Mouse (Mus musculus): ENCODE results near the gene Crcp.

Crcp gene

DNA sequence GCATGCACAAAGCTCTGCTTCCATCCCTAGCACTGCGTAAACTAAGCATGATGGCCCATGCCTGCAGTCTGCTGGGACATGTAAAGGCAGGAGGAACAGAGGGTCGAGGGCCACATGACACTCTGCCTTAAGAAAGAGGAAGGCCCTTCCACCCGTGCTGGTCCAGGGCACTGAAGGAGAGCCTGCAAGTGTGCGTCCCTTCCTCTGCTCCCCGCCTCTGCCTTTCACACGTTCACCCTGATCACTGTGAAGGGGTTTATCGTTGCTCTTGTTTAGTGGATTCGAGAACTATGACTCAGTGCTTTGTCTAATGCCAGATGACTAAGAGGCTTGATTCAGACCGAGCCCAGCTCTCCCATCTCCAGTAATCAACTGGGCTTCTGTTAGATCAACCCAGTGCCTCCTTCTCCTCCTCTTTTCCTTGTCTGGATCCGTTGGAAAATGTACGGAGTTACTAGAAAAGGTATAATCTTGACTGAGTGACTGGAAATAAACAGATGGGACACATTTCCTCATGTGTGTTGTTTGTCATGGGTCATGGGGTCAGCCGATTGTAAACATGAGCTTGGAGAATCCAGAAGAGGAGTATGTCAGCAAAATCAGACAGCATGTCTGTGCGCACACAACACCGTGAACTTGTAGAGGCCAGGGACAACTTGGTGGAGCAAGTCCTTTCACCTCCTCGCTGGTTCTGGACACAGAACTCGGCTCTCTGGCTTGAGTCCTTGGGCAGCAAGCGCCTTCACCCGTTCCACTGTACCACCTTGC is 60.7 kb downstream of the Crcp start:
- in situ Hi-C loops (cut with MboI): no loop called here

DNA sequence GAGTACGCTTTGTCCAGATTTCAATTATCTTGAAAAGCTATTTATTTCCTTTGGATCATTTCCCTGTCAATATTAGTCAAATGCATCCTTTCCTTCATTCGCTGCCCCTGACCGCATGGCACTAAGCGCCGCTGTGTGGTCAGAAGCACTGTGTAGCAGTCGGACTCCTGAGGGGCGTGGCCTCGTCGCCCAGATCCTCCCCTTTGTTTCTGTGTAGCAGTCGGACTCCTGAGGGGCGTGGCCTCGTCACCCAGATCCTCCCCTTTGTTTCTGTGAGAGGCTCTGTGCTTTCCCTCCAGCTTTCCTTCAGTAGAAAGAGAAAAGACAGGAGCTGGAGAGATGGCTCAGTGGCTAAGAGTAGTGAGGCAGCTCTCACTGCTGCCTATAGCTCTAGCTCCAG is 67.7 kb downstream of the Crcp start:
- in situ Hi-C loops (cut with MboI): no loop called here

DNA sequence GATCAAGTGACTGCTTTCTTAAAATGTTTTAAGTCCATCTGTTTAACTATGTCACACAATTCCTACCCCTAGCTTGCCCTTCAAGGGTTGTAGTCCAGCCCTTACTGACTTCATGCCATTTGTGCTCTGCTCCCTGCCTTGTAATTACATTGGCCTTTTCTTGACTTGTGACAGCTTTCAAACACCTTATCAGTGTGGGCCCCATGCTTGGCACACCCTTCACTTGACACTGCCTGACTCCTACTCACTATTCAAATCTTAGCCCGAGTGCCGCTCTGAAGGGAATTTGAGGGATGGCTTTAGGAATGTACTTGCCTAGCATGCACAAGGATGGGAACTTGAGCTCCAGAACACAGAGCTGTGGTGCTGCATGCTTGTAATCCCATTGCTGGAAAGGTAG is 68.7 kb downstream of the Crcp start:
- in situ Hi-C loops (cut with MboI): no loop called here

DNA sequence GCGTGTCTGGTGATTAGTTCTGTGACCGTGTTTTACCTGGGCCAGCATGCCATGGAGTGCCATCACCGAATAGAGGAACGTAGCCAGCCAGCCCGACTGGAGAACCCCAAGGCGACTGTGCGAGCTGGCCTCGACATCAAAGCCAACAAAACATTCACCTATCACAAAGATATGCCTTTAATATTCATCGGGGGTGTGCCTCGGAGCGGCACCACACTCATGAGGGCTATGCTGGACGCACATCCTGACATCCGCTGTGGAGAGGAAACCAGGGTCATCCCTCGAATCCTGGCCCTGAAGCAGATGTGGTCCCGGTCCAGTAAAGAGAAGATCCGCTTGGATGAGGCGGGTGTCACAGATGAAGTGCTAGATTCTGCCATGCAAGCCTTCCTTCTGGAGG is 72.6 kb downstream of the Crcp start:
- in situ Hi-C loops (cut with MboI): no loop called here

DNA sequence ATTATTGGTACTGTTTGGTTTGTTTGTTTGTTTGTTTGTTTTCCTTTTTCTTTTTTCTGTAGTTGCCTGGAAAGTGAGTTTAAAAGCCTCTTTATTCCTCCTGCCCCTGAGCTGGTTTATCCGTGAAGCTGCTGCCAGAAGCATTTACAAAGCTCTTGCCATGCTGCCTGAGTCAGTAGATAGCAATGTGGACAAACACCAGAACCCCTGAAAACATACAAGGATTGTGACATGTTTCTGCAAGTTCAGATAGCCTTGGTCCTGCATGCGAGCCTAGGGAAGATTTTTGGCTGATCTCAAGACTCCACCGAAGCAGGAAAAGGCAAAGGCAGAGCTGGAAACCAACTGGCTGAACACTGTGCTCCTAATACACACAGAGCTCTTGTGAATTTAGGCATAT is 80.3 kb downstream of the Crcp start:
- in situ Hi-C loops (cut with MboI): no loop called here

All from mature B cell (primary cell).